Mouse (Mus musculus): ENCODE data around the gene Gtpbp1. TPM values are rescaled to one million over a fixed set of nuclear protein-coding genes. Genes with fewer than 3 reads are reported as not detected.

Gene Gtpbp1
- polyA plus RNA-seq, 1 experiment from 2014 or later, result 51.4 TPM

DNA sequence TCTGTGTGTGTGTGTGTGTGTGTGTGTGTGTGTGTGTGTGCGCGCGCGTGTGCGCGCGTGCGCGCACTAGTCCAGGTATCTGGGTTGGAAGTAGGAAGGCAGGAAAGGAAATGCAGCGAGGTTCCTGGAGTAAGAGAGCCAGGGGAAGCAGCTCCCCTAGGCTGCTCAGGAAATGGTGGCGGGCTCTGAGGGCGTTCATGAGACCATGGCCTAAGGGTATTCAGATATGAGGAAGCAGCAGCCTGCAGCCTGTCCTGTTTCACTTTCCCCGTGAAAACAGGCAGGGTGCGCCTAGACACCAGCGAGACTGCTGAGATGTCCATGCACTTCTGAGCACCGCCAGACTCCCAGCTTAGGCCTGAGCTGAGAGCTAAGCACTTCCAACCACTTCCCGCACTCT is 61.1 kb downstream of the Gtpbp1 start:
- no peaks in the 10 kb centered on the region for H3K36me3 ChIP-seq (ENCODE audit: control insufficient read depth, insufficient read depth, low read length)
- no peaks in the 10 kb centered on the region for H3K9me3 ChIP-seq (replicated peaks; ENCODE audit: control insufficient read depth, low read length, poor library complexity, severe bottlenecking)
- H3K27ac ChIP-seq (ENCODE audit: low read length), result no peak overlapping the region
- H3K4me2 ChIP-seq (ENCODE audit: low read length), result no peak overlapping the region
- H3K27me3 ChIP-seq (ENCODE audit: control insufficient read depth, insufficient read depth, low read depth, low read length), result no peaks in the 10 kb centered on the region
- no peak overlapping the region for H3K9ac ChIP-seq (ENCODE audit: low read depth, low read length)
- H3K4me3 ChIP-seq (ENCODE audit: low read depth, low read length), result no peak overlapping the region
- 84% methylated on average over 17 of the region's 17 CpGs for whole genome bisulfite sequencing
- H3K4me1 ChIP-seq (ENCODE audit: control insufficient read depth, insufficient read depth, low read length), result no peaks in the 10 kb centered on the region; the same call in 1 of the 2 replicates
- ATAC-seq, result no peak

DNA sequence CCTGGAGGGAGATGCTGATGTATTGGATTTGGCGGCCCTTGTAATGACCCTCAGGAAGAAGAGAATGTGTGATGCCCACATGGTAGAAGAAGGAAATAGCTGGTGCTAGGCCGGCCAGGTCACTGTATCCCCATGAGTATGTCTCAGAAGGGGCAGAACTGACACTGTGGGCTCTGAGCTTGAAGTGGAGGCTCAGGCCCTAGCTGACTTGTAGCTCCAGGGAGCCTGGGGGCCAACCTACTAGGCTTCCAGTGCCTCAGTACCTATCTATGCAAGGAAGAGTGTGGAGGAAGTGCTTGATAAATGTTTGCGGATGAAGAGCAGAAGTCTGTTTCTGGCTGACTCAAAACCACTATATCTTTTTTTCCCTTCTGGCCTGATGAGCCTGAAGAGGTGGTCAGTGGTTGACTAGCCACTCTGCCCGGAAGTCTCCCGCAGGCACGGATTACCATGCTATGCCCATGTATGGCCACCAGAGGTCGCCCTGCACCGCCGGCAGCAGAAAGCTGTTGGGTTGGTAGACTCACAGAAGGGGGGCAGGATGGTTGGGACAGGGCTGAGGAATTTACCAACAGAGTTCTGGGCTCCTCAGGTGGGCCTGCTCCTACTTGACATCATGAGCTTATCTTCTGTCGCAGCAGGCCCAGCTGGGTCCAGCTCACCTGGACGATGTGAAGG is 62.2 kb downstream of the Gtpbp1 start:
- H3K4me3 ChIP-seq (ENCODE audit: low read depth, low read length), result no peak overlapping the region
- ATAC-seq, result peak; percentile 55; the same call in 1 of the 2 replicates
- 20% methylated on average over 11 of the region's 11 CpGs for WGBS

GRCm38 (mm10) chr15:79753420-79753752 is 62.7 kb downstream of the Gtpbp1 start:
- Histone ChIP-seq H3K4me2 (ENCODE audit: low read length) (no peak overlapping the region), H3K9ac (ENCODE audit: low read depth, low read length) (0 out of 2 replicates have a peak overlapping the region, but pooled peaks have one; percentile 21), H3K4me3 (ENCODE audit: low read depth, low read length) (no peak overlapping the region), H3K36me3 (ENCODE audit: control insufficient read depth, insufficient read depth, low read length) (no peaks in the 10 kb centered on the region), H3K27ac (ENCODE audit: low read length) (no peak overlapping the region), H3K9me3 (replicated peaks; ENCODE audit: control insufficient read depth, low read length, poor library complexity, severe bottlenecking) (no peaks in the 10 kb centered on the region), H3K27me3 (ENCODE audit: control insufficient read depth, insufficient read depth, low read depth, low read length) (no peaks in the 10 kb centered on the region), H3K4me1 (ENCODE audit: control insufficient read depth, insufficient read depth, low read length) (no peaks in the 10 kb centered on the region; the same call in 1 of the 2 replicates)
- peak; percentile 44 for ATAC-seq
- WGBS, result 91% methylated on average over 3 of the region's 3 CpGs

More for the DNA sequence above, 62.2 kb downstream of the Gtpbp1 start:
- Histone ChIP-seq H3K4me1 (ENCODE audit: control insufficient read depth, insufficient read depth, low read length) (no peaks in the 10 kb centered on the region; the same call in 1 of the 2 replicates), H3K27ac (ENCODE audit: low read length) (no peak overlapping the region), H3K36me3 (ENCODE audit: control insufficient read depth, insufficient read depth, low read length) (no peaks in the 10 kb centered on the region), H3K9me3 (replicated peaks; ENCODE audit: control insufficient read depth, low read length, poor library complexity, severe bottlenecking) (no peaks in the 10 kb centered on the region), H3K4me2 (ENCODE audit: low read length) (no peak overlapping the region), H3K27me3 (ENCODE audit: control insufficient read depth, insufficient read depth, low read depth, low read length) (no peaks in the 10 kb centered on the region), H3K9ac (ENCODE audit: low read depth, low read length) (no peak overlapping the region)

- Histone ChIP-seq H3K4me2 (ENCODE audit: low read length) (no peak overlapping the region), H3K36me3 (ENCODE audit: control insufficient read depth, insufficient read depth, low read length) (no peaks in the 10 kb centered on the region), H3K9me3 (replicated peaks; ENCODE audit: control insufficient read depth, low read length, poor library complexity, severe bottlenecking) (no peaks in the 10 kb centered on the region), H3K4me3 (ENCODE audit: low read depth, low read length) (no peak overlapping the region), H3K27ac (ENCODE audit: low read length) (no peak overlapping the region), H3K4me1 (ENCODE audit: control insufficient read depth, insufficient read depth, low read length) (no peaks in the 10 kb centered on the region; the same call in 1 of the 2 replicates), H3K9ac (ENCODE audit: low read depth, low read length) (peak overlapping the region; percentile 21; the same call in 1 of the 2 replicates), H3K27me3 (ENCODE audit: control insufficient read depth, insufficient read depth, low read depth, low read length) (no peaks in the 10 kb centered on the region)
- ATAC-seq, result no peak
- 54% methylated on average over 4 of the region's 4 CpGs for WGBS
Measured at GRCm38 (mm10) chr15:79753873-79754272, 63.2 kb downstream of the Gtpbp1 start.

GRCm38 (mm10) chr15:79755176-79755575 is 64.5 kb downstream of the Gtpbp1 start:
- no peak for ATAC-seq
- 93% methylated on average over 4 of the region's 4 CpGs for WGBS
- Histone ChIP-seq H3K4me1 (ENCODE audit: control insufficient read depth, insufficient read depth, low read length) (no peaks in the 10 kb centered on the region; the same call in 1 of the 2 replicates), H3K27ac (ENCODE audit: low read length) (no peak overlapping the region), H3K4me2 (ENCODE audit: low read length) (no peak overlapping the region), H3K9me3 (replicated peaks; ENCODE audit: control insufficient read depth, low read length, poor library complexity, severe bottlenecking) (no peaks in the 10 kb centered on the region), H3K36me3 (ENCODE audit: control insufficient read depth, insufficient read depth, low read length) (no peaks in the 10 kb centered on the region), H3K27me3 (ENCODE audit: control insufficient read depth, insufficient read depth, low read depth, low read length) (no peaks in the 10 kb centered on the region), H3K9ac (ENCODE audit: low read depth, low read length) (no peak overlapping the region), H3K4me3 (ENCODE audit: low read depth, low read length) (no peak overlapping the region)

DNA sequence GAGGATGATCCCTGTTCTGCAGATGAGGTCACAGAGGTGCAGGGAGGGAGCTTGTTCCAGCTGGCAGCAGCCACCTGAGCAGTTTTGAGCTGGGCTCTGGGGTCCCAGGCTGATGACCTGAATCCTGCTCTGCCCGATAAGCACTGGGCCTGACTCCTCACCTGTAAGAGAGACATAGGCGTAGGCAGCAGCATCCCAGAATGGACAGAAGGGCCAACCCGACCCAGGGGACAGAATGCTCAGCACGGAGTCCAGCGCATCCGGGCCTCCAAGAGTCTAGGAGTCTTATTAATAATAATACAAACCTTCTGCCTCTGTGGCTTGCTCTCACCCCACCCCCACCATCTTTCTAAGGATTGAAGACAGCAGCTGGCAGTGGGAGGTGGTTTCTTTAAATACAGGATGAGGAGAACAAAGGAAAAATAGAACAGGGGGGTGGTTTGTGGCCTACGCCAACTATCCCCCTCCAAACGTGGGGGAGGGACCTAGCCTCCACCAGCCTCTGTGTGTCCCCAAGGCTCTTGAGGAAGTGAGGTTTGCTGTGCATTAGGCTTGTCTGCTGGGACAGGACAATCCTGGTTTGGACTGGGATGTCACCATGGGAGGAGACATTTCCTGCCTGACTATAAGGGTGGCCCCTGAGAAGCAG is 65.5 kb downstream of the Gtpbp1 start:
- H3K4me3 ChIP-seq (ENCODE audit: low read depth, low read length), result no peak overlapping the region
- no peaks in the 10 kb centered on the region for H3K9me3 ChIP-seq (replicated peaks; ENCODE audit: control insufficient read depth, low read length, poor library complexity, severe bottlenecking)
- no peak overlapping the region for H3K27ac ChIP-seq (ENCODE audit: low read length)
- no peaks in the 10 kb centered on the region; the same call in 1 of the 2 replicates for H3K4me1 ChIP-seq (ENCODE audit: control insufficient read depth, insufficient read depth, low read length)
- H3K4me2 ChIP-seq (ENCODE audit: low read length), result no peak overlapping the region
- H3K36me3 ChIP-seq (ENCODE audit: control insufficient read depth, insufficient read depth, low read length), result no peaks in the 10 kb centered on the region
- H3K27me3 ChIP-seq (ENCODE audit: control insufficient read depth, insufficient read depth, low read depth, low read length), result no peaks in the 10 kb centered on the region
- no peak for ATAC-seq
- WGBS, result 56% methylated on average over 8 of the region's 8 CpGs
- no peak overlapping the region for H3K9ac ChIP-seq (ENCODE audit: low read depth, low read length)

DNA sequence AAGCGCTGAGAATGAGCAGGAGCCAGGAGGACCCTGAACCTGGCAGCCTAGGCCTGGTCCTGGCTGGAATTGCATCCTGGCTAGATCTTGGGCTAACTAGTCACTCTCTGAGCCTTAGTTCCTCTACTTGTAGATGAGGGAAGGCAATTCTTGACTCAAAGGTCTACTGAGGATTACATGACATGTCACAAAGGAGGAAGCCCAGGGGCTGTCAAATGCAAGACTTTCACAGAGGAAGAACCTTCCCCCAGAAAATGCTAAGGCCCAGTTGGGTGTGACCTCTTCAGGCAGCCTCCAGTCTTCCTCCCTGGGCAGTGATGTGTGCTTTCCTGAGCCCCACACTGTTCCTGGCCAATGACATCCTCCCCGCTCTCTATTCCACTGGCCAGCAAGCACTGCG is 66.5 kb downstream of the Gtpbp1 start:
- no peaks in the 10 kb centered on the region; the same call in 1 of the 2 replicates for H3K4me1 ChIP-seq (ENCODE audit: control insufficient read depth, insufficient read depth, low read length)
- H3K36me3 ChIP-seq (ENCODE audit: control insufficient read depth, insufficient read depth, low read length), result peaks cover 1% of the 10 kb centered on the region; the same call in 1 of the 2 replicates
- WGBS, result 98% methylated on average over 3 of the region's 3 CpGs
- ATAC-seq, result no peak
- H3K9me3 ChIP-seq (replicated peaks; ENCODE audit: control insufficient read depth, low read length, poor library complexity, severe bottlenecking), result no peaks in the 10 kb centered on the region
- no peaks in the 10 kb centered on the region for H3K27me3 ChIP-seq (ENCODE audit: control insufficient read depth, insufficient read depth, low read depth, low read length)
- no peak overlapping the region for H3K4me3 ChIP-seq (ENCODE audit: low read depth, low read length)
- H3K9ac ChIP-seq (ENCODE audit: low read depth, low read length), result no peak overlapping the region
- no peak overlapping the region for H3K4me2 ChIP-seq (ENCODE audit: low read length)
- no peak overlapping the region for H3K27ac ChIP-seq (ENCODE audit: low read length)

DNA sequence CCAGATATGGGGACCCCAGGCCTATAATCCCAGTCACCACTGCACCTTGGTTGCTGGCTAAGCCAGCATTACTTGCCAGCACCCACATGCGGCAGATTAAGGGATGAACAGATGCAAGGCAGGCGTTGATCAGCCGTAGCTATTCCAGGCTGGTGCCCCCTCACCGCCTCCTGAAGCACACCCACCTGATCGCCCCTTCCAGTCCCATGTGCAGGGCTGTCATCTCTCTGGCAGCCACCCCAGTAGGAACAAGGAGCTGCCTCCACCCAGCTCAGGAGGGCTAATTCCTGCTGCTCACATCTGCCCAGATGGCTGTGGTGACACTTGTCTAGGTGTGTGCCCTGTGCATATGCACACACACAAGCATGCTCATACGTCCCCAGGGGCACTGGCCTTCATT is 70.3 kb downstream of the Gtpbp1 start:
- no peak overlapping the region for H3K4me3 ChIP-seq (ENCODE audit: low read depth, low read length)
- no peak overlapping the region for H3K27ac ChIP-seq (ENCODE audit: low read length)
- ATAC-seq, result no peak
- no peaks in the 10 kb centered on the region; the same call in 1 of the 2 replicates for H3K4me1 ChIP-seq (ENCODE audit: control insufficient read depth, insufficient read depth, low read length)
- no peak overlapping the region for H3K9ac ChIP-seq (ENCODE audit: low read depth, low read length)
- H3K36me3 ChIP-seq (ENCODE audit: control insufficient read depth, insufficient read depth, low read length), result peaks cover 6% of the 10 kb centered on the region; the same call in 1 of the 2 replicates
- WGBS, result 78% methylated on average over 6 of the region's 6 CpGs
- H3K9me3 ChIP-seq (replicated peaks; ENCODE audit: control insufficient read depth, low read length, poor library complexity, severe bottlenecking), result no peaks in the 10 kb centered on the region
- no peak overlapping the region for H3K4me2 ChIP-seq (ENCODE audit: low read length)
- H3K27me3 ChIP-seq (ENCODE audit: control insufficient read depth, insufficient read depth, low read depth, low read length), result no peaks in the 10 kb centered on the region

GRCm38 (mm10) chr15:79763001-79763400 is 72.4 kb downstream of the Gtpbp1 start:
- no peak for ATAC-seq
- no peak overlapping the region for H3K4me2 ChIP-seq (ENCODE audit: low read length)
- no peak overlapping the region for H3K27ac ChIP-seq (ENCODE audit: low read length)
- H3K36me3 ChIP-seq (ENCODE audit: control insufficient read depth, insufficient read depth, low read length), result peaks cover 6% of the 10 kb centered on the region; the same call in 1 of the 2 replicates
- H3K4me3 ChIP-seq (ENCODE audit: low read depth, low read length), result no peak overlapping the region
- no peaks in the 10 kb centered on the region for H3K27me3 ChIP-seq (ENCODE audit: control insufficient read depth, insufficient read depth, low read depth, low read length)
- H3K9me3 ChIP-seq (replicated peaks; ENCODE audit: control insufficient read depth, low read length, poor library complexity, severe bottlenecking), result no peaks in the 10 kb centered on the region
- H3K9ac ChIP-seq (ENCODE audit: low read depth, low read length), result no peak overlapping the region
- WGBS, result 93% methylated on average over 9 of the region's 9 CpGs
- H3K4me1 ChIP-seq (ENCODE audit: control insufficient read depth, insufficient read depth, low read length), result no peaks in the 10 kb centered on the region; the same call in 1 of the 2 replicates

Data from midbrain, embryonic 16.5 days (tissue).